Mouse (Mus musculus) liver, adult 2 months (tissue): ENCODE measurements at regions not wholly inside any gene's neighbourhood (a gene's known extent, or its start where the extent isn't known, plus 50 kb on each side); places are given as distances from the start of the nearest gene placed in this dataset.

Experiments used
- DNase-seq: peaks from one replicate; pipeline ENCODE4 v3.0.0-alpha.2; 2011; ENCODE audit warnings: low read depth, low spot score; ENCODE audit errors: extremely low read depth
- H3K27ac ChIP-seq: fragments of 200-500 bp; replicated peaks from 2 replicates; pipeline ENCODE4 v1.5.1; 2012; ENCODE audit warnings: low read depth, mild to moderate bottlenecking, control low read depth, inconsistent platforms, low read length; ENCODE audit not compliant: insufficient read depth
- H3K27me3 ChIP-seq: fragments of 200-500 bp; 2 replicates; pipeline ENCODE4 v1.6.1; 2012; ENCODE audit warnings: mild to moderate bottlenecking, moderate library complexity, low read length, inconsistent platforms; ENCODE audit not compliant: control insufficient read depth, insufficient read depth
- H3K36me3 ChIP-seq: fragments of 200-500 bp; 2 replicates; pipeline ENCODE4 v1.6.1; 2012; ENCODE audit warnings: low read length, inconsistent platforms; ENCODE audit not compliant: control insufficient read depth, insufficient read depth
- H3K4me1 ChIP-seq: fragments of 200-500 bp; 2 replicates; pipeline ENCODE4 v1.6.1; 2011; ENCODE audit warnings: low read length; ENCODE audit not compliant: control insufficient read depth, insufficient read depth
- H3K4me3 ChIP-seq: fragments of 200-500 bp; 2 replicates; pipeline ENCODE4 v1.5.1; 2011; ENCODE audit warnings: low read depth, mild to moderate bottlenecking, control low read depth, low read length, moderate library complexity; ENCODE audit not compliant: insufficient read depth
- H3K79me2 ChIP-seq: fragments of 200-500 bp; 2 replicates; pipeline ENCODE4 v1.6.1; 2012; ENCODE audit warnings: inconsistent platforms, mild to moderate bottlenecking, low read length, moderate library complexity; ENCODE audit not compliant: control insufficient read depth, insufficient read depth
- H3K9ac ChIP-seq: fragments of 200-500 bp; 2 replicates; pipeline ENCODE4 v1.6.1; 2012; ENCODE audit warnings: low read depth, mild to moderate bottlenecking, control low read depth, inconsistent platforms, low read length
- CTCF ChIP-seq: fragments of 200-500 bp; IDR thresholded peaks from 2 replicates; pipeline ENCODE4 v1.5.1; 2011; ENCODE audit warnings: low read depth, low read length, control low read depth
- POLR2A ChIP-seq: fragments of 200-500 bp; IDR thresholded peaks from 2 replicates; pipeline ENCODE4 v1.6.1; 2011; ENCODE audit warnings: low read length, control low read depth; ENCODE audit not compliant: insufficient read depth; ENCODE audit errors: extremely low read depth
- WGBS: fragments of 180-500 bp; shearing (Covaris S2); methylation state at CpG from one replicate; pipeline ENCODE4 v1.1.7; 2018; 5-methylcytosine and 5-hydroxymethylcytosine counted together

- Histone ChIP-seq H3K27ac (no peak overlapping the region), H3K36me3 (no peaks in the 10 kb centered on the region), H3K4me1 (no peaks in the 10 kb centered on the region), H3K9ac (no peak overlapping the region), H3K4me3 (no peak overlapping the region), H3K79me2 (no peaks in the 10 kb centered on the region), H3K27me3 (no peaks in the 10 kb centered on the region)
- no peak for TF ChIP-seq POLR2A
- TF ChIP-seq CTCF, result no peak
- WGBS, result 69% methylated on average over 1 of the region's 1 CpGs
- no peak for DNase-seq
Observed at GRCm38 (mm10) chr2:139111669-139112068, 382.0 kb upstream of the Sptlc3 start.

DNA sequence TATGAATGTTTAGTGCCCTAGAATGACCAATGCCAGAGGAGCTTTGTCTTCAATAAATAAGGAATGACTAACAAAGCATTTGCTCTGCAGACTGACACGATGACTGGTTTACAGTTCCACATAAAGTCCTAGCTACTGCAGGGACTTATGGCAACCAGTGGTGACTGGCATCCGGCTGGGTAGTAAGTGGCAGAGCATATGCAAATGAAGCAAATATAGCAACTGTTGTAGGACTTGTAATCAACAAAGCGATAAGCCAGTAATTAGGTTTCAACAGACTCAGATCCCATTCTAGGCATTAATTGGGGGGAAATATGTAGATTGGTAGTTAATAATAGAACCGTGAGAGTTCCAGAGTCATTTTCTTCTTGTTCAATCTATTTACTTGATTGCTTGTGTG, 379.2 kb upstream of the Sptlc3 start:
- H3K4me3 ChIP-seq, result no peak overlapping the region

DNA sequence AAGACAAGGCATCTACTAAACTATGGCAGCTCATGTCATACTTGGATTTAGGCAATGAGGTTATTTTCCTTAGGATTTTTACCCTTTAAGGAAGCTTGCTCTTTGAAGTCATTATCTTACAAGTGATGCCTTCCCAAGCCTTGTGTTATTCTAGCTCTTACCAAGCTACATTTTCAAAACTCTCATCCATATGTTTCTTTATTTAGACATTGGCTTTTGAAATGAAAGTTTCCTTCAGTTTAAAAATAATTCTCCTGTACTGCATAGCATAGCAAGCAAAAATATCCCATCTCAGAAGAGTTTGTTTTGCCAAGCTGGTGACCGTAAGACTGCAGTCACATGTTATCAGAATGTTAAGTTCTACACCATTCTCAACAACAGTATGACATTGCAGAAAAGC, 372.8 kb upstream of the Sptlc3 start:
- Histone ChIP-seq H3K36me3 (no peaks in the 10 kb centered on the region), H3K27ac (no peak overlapping the region), H3K79me2 (no peaks in the 10 kb centered on the region), H3K9ac (no peak overlapping the region), H3K27me3 (no peaks in the 10 kb centered on the region), H3K4me3 (no peak overlapping the region), H3K4me1 (no peaks in the 10 kb centered on the region)
- no peak for TF ChIP-seq POLR2A
- 94% methylated on average over 1 of the region's 1 CpGs for WGBS
- DNase-seq, result no peak

More for the DNA sequence above, 379.2 kb upstream of the Sptlc3 start:
- Histone ChIP-seq H3K36me3 (no peaks in the 10 kb centered on the region), H3K27me3 (no peaks in the 10 kb centered on the region), H3K79me2 (no peaks in the 10 kb centered on the region), H3K27ac (no peak overlapping the region), H3K9ac (no peak overlapping the region), H3K4me1 (no peaks in the 10 kb centered on the region)
- TF ChIP-seq POLR2A, result no peak
- TF ChIP-seq CTCF, result no peak
- WGBS, result 84% methylated on average over 4 of the region's 4 CpGs
- DNase-seq, result no peak

DNA sequence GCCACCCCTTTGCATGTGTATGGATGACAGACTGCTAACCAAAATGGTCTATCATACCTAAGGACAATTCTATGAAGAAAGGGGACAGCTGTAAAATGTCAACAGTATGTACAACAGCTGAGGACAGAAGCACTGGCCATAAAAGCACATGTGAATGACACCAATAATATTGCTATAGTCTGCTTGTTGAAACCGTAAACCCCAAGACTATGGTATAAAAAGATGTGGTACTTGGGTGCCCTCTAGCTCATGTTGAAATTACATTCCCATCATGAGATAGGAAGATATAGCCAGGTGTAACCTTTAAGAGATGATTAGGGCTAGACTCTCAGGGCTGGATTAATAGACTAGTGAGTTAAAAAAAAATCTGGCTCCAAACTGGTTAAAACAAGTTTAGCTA, 361.6 kb upstream of the Sptlc3 start:
- TF ChIP-seq POLR2A (no peak), CTCF (no peak)
- H3K4me3 ChIP-seq, result no peak overlapping the region
- 61% methylated on average over 1 of the region's 1 CpGs for WGBS
- H3K9ac ChIP-seq, result no peak overlapping the region
- H3K36me3 ChIP-seq, result no peaks in the 10 kb centered on the region
- no peaks in the 10 kb centered on the region for H3K79me2 ChIP-seq
- H3K27me3 ChIP-seq, result no peaks in the 10 kb centered on the region
- H3K4me1 ChIP-seq, result no peaks in the 10 kb centered on the region
- no peak overlapping the region for H3K27ac ChIP-seq
- DNase-seq, result no peak

GRCm38 (mm10) chr2:139147004-139147403, 346.7 kb upstream of the Sptlc3 start:
- Histone ChIP-seq H3K9ac (no peak overlapping the region), H3K79me2 (no peaks in the 10 kb centered on the region)
- TF ChIP-seq CTCF, result no peak
- no peak for TF ChIP-seq POLR2A

DNA sequence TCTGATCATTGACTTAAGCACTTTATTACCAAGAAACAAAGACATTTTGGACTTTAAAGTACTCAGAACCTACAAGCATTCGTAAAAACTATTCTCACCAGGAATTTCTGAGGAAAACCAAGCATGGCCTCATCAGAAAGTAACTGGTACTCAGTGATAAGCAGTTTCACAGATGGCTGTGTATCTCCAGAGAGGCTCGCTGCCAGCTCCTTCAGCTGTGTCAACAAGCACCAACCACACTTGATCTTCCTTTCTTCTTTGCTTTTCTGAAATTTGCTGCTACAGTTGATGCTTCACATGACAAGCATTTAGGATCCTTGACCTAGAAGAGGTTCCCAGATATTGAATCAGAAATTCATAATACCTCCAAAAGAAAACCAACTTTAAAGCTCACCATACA, 314.1 kb upstream of the Sptlc3 start:
- Histone ChIP-seq H3K27ac (no peak overlapping the region), H3K9ac (no peak overlapping the region), H3K4me1 (no peaks in the 10 kb centered on the region), H3K79me2 (no peaks in the 10 kb centered on the region), H3K27me3 (no peaks in the 10 kb centered on the region), H3K36me3 (no peaks in the 10 kb centered on the region), H3K4me3 (no peak overlapping the region)
- WGBS, result 43% methylated on average over 2 of the region's 2 CpGs
- no peak for DNase-seq
- TF ChIP-seq POLR2A (no peak), CTCF (no peak)

More at GRCm38 (mm10) chr2:139147004-139147403, 346.7 kb upstream of the Sptlc3 start:
- no peaks in the 10 kb centered on the region for H3K36me3 ChIP-seq
- H3K27ac ChIP-seq, result no peak overlapping the region
- H3K4me3 ChIP-seq, result no peak overlapping the region
- no peak for DNase-seq
- H3K4me1 ChIP-seq, result no peaks in the 10 kb centered on the region
- H3K27me3 ChIP-seq, result no peaks in the 10 kb centered on the region
- 58% methylated on average over 1 of the region's 1 CpGs for WGBS
